Mouse (Mus musculus) mammary gland, adult 2 months (tissue): ENCODE measurements around the gene Poglut1. TPM values are rescaled to one million over a fixed set of nuclear protein-coding genes. Genes with fewer than 3 reads are reported as not detected.

ENCODE experiments used
- polyA plus RNA-seq: library from polyadenylated mRNA; depleted of rRNA; stranded (reverse); fragments of >200 nt; gene quantifications from 2 replicates; pipeline ENCODE4 v1.2.3, GENCODE M21; 2012; ENCODE audit warnings: low replicate concordance; rRNA removed

Gene Poglut1
- polyA plus RNA-seq: 20.6 and 40.5 TPM in 2 replicates

GRCm38 (mm10) chr16:38549479-38550396 lies at the start of gene Poglut1:
Poglut1 (minus strand) TSS chr16:38550258.

GRCm38 (mm10) chr16:38558221-38558748 lies 8.2 kb upstream of the Poglut1 start, which contains the start of gene Tmem39a:
Tmem39a (plus strand) TSS chr16:38558698.

GRCm38 (mm10) chr16:38522129-38523084 lies 27.7 kb downstream of the Poglut1 start, which contains the start of gene Timmdc1:
Timmdc1 (minus strand) TSS chr16:38522663.

Other genes starting within 250 kb of the Poglut1 start
- 0.06 and 0.07 TPM in 2 replicates for gene Maats1, start 208.1 kb downstream of the Poglut1 start, polyA plus RNA-seq
- gene Cox17, start 203.3 kb downstream of the Poglut1 start, polyA plus RNA-seq: 50.9 and 52.2 TPM in 2 replicates
- not detected in 2 replicates for gene Gm21987, start 203.2 kb downstream of the Poglut1 start, polyA plus RNA-seq
- 10.9 and 32.5 TPM in 2 replicates for gene Popdc2, start 188.0 kb downstream of the Poglut1 start, polyA plus RNA-seq
- 49.3 and 72.5 TPM in 2 replicates for gene Pla1a, start 117.1 kb downstream of the Poglut1 start, polyA plus RNA-seq
- 44.9 and 51.0 TPM in 2 replicates for gene Adprh, start 97.6 kb downstream of the Poglut1 start, polyA plus RNA-seq
- 1.1 and 1.8 TPM in 2 replicates for gene Cd80, start 94.7 kb downstream of the Poglut1 start, polyA plus RNA-seq
- gene Timmdc1, start 27.6 kb downstream of the Poglut1 start, polyA plus RNA-seq: 16.8 and 35.9 TPM in 2 replicates
- 68.7 and 171 TPM in 2 replicates for gene Tmem39a, start 8.4 kb upstream of the Poglut1 start, polyA plus RNA-seq
- gene Arhgap31, start 163.0 kb upstream of the Poglut1 start, polyA plus RNA-seq: 13.6 and 14.6 TPM in 2 replicates
- gene B4galt4, start 192.0 kb upstream of the Poglut1 start, polyA plus RNA-seq: 4.5 and 5.2 TPM in 2 replicates